Mouse (Mus musculus): ENCODE results near the gene 1810065E05Rik. TPM values are rescaled to one million over a fixed set of nuclear protein-coding genes. Genes with fewer than 3 reads are reported as not detected.

The 1810065E05Rik gene
- polyA plus RNA-seq, 1 experiment from 2014 or later: not detected

GRCm38 (mm10) chr11:58452759-58453158, 31.8 kb downstream of the 1810065E05Rik start, which contains the start of gene Lypd9:
Gene Lypd9, minus strand, starts transcription at chr11:58452923.
- no peak within 1 kb of the TSS for H3K4me3 ChIP-seq (replicated peaks)
- no peaks in the 10 kb centered on the region for H3K9me3 ChIP-seq (replicated peaks)
- H3K4me2 ChIP-seq: no peak within 1 kb of the TSS
- WGBS: 96% methylated on average over 9 of the region's 9 CpGs
- no peaks in the 10 kb centered on the region for H3K36me3 ChIP-seq
- no peaks in the 10 kb centered on the region for H3K4me1 ChIP-seq
- no peak within 1 kb of the TSS for H3K27ac ChIP-seq
- no peak within 1 kb of the TSS for H3K9ac ChIP-seq
- ATAC-seq (replicated peaks; ENCODE audit: low FRiP score): no peak
- no peaks in the 10 kb centered on the region for H3K27me3 ChIP-seq

- no peak for ATAC-seq (replicated peaks; ENCODE audit: low FRiP score)
- no peak overlapping the region for H3K4me2 ChIP-seq
- H3K9me3 ChIP-seq (replicated peaks): no peaks in the 10 kb centered on the region
- 46% methylated on average over 4 of the region's 4 CpGs for WGBS
- H3K27ac ChIP-seq: no peak overlapping the region
- no peaks in the 10 kb centered on the region for H3K36me3 ChIP-seq
- H3K4me3 ChIP-seq (replicated peaks): no peak overlapping the region
- H3K4me1 ChIP-seq: no peaks in the 10 kb centered on the region
- no peaks in the 10 kb centered on the region for H3K27me3 ChIP-seq
- H3K9ac ChIP-seq: no peak overlapping the region
These were observed 32.7 kb downstream of the 1810065E05Rik start for GRCm38 (mm10) chr11:58453592-58453991.

GRCm38 (mm10) chr11:58462170-58462569, 41.3 kb downstream of the 1810065E05Rik start, which contains the start of gene Olfr30:
Gene Olfr30, minus strand, starts transcription at chr11:58462270.
- Histone ChIP-seq H3K27me3 (no peaks in the 10 kb centered on the region), H3K4me1 (no peaks in the 10 kb centered on the region), H3K9me3 (replicated peaks) (no peaks in the 10 kb centered on the region), H3K27ac (no peak within 1 kb of the TSS), H3K4me2 (no peak within 1 kb of the TSS), H3K36me3 (no peaks in the 10 kb centered on the region), H3K4me3 (replicated peaks) (no peak within 1 kb of the TSS), H3K9ac (no peak within 1 kb of the TSS)
- no peak for ATAC-seq (replicated peaks; ENCODE audit: low FRiP score)

Other genes starting within 250 kb of the 1810065E05Rik start
- gene Mrpl22, start 249.4 kb upstream of the 1810065E05Rik start, polyA plus RNA-seq (2015; fragmentation: Nextera tagmentation; extraction: Ambion mirVana): 145 TPM in 2 replicates
- gene Igtp, start 221.6 kb upstream of the 1810065E05Rik start, polyA plus RNA-seq (2015; fragmentation: Nextera tagmentation; extraction: Ambion mirVana): 4.5 and 4.6 TPM in 2 replicates
- gene Irgm2, start 221.5 kb upstream of the 1810065E05Rik start, polyA plus RNA-seq (2015; fragmentation: Nextera tagmentation; extraction: Ambion mirVana): 2.1 and 2.4 TPM in 2 replicates
- 0.18 TPM in 1 of 2 replicates, not detected in the other for gene 4930438A08Rik, start 146.3 kb upstream of the 1810065E05Rik start, polyA plus RNA-seq (2015; fragmentation: Nextera tagmentation; extraction: Ambion mirVana)
- gene Zfp692, start 114.0 kb upstream of the 1810065E05Rik start, polyA plus RNA-seq (2015; fragmentation: Nextera tagmentation; extraction: Ambion mirVana): 29.1 and 30.5 TPM in 2 replicates
- gene Zfp672, start 90.8 kb upstream of the 1810065E05Rik start, polyA plus RNA-seq (2015; fragmentation: Nextera tagmentation; extraction: Ambion mirVana): 36.2 and 40.4 TPM in 2 replicates
- 34.2 and 37.0 TPM in 2 replicates for gene Sh3bp5l, start 90.4 kb upstream of the 1810065E05Rik start, polyA plus RNA-seq (2015; fragmentation: Nextera tagmentation; extraction: Ambion mirVana)
- gene Lypd8, start 42.1 kb upstream of the 1810065E05Rik start, polyA plus RNA-seq (2015; fragmentation: Nextera tagmentation; extraction: Ambion mirVana): 0.23 and 4.5 TPM in 2 replicates
- gene Gm12253, start 11.4 kb downstream of the 1810065E05Rik start, polyA plus RNA-seq (2015; fragmentation: Nextera tagmentation; extraction: Ambion mirVana): not detected in 2 replicates
- gene Lypd9, start 31.8 kb downstream of the 1810065E05Rik start, polyA plus RNA-seq (2015; fragmentation: Nextera tagmentation; extraction: Ambion mirVana): not detected in 2 replicates
- not detected in 2 replicates for gene Olfr30, start 41.2 kb downstream of the 1810065E05Rik start, polyA plus RNA-seq (2015; fragmentation: Nextera tagmentation; extraction: Ambion mirVana)
- 0.08 TPM in 1 of 2 replicates, not detected in the other for gene Olfr332, start 71.4 kb downstream of the 1810065E05Rik start, polyA plus RNA-seq (2015; fragmentation: Nextera tagmentation; extraction: Ambion mirVana)
- not detected in 2 replicates for gene Olfr331, start 81.5 kb downstream of the 1810065E05Rik start, polyA plus RNA-seq (2015; fragmentation: Nextera tagmentation; extraction: Ambion mirVana)
- not detected in 2 replicates for gene Olfr330, start 113.7 kb downstream of the 1810065E05Rik start, polyA plus RNA-seq (2015; fragmentation: Nextera tagmentation; extraction: Ambion mirVana)
- not detected in 2 replicates for gene Olfr329-ps, start 125.3 kb downstream of the 1810065E05Rik start, polyA plus RNA-seq (2015; fragmentation: Nextera tagmentation; extraction: Ambion mirVana)
- gene Olfr328, start 134.5 kb downstream of the 1810065E05Rik start, polyA plus RNA-seq (2015; fragmentation: Nextera tagmentation; extraction: Ambion mirVana): 0.05 and 0.09 TPM in 2 replicates
- gene Olfr224, start 149.4 kb downstream of the 1810065E05Rik start, polyA plus RNA-seq (2015; fragmentation: Nextera tagmentation; extraction: Ambion mirVana): not detected in 2 replicates
- not detected in 2 replicates for gene Olfr325, start 156.6 kb downstream of the 1810065E05Rik start, polyA plus RNA-seq (2015; fragmentation: Nextera tagmentation; extraction: Ambion mirVana)
- not detected in 2 replicates for gene Olfr324, start 174.0 kb downstream of the 1810065E05Rik start, polyA plus RNA-seq (2015; fragmentation: Nextera tagmentation; extraction: Ambion mirVana)
- gene 2210407C18Rik, start 195.0 kb downstream of the 1810065E05Rik start, polyA plus RNA-seq (2015; fragmentation: Nextera tagmentation; extraction: Ambion mirVana): not detected in 2 replicates
- not detected in 2 replicates for gene Olfr323, start 209.4 kb downstream of the 1810065E05Rik start, polyA plus RNA-seq (2015; fragmentation: Nextera tagmentation; extraction: Ambion mirVana)
- 0.13 and 0.33 TPM in 2 replicates for gene Trim58, start 219.4 kb downstream of the 1810065E05Rik start, polyA plus RNA-seq (2015; fragmentation: Nextera tagmentation; extraction: Ambion mirVana)
- gene Olfr322, start 237.7 kb downstream of the 1810065E05Rik start, polyA plus RNA-seq (2015; fragmentation: Nextera tagmentation; extraction: Ambion mirVana): 0.04 TPM in 1 of 2 replicates, not detected in the other